Mouse (Mus musculus) thymus, postnatal 10 days (tissue): Measurements from ENCODE around the gene Cul9.

Experiments
- DNase-seq, 2 experiments: peaks; one replicate each; pipeline ENCODE4 v3.0.0; 2021; ENCODE audit warnings: low spot score in 2 of 2

The Cul9 gene

GRCm38 (mm10) chr17:46453302-46453948 is 92.8 kb downstream of the Cul9 start:
- no peak for DNase-seq

- DNase-seq = no peak
Observed at GRCm38 (mm10) chr17:46452683-46453082, 93.5 kb downstream of the Cul9 start.
